Mouse (Mus musculus) layer of hippocampus, postnatal 25 days (tissue): ENCODE data around the gene Prpf38a. TPM values are rescaled to one million over a fixed set of nuclear protein-coding genes. Genes with fewer than 3 reads are reported as not detected.

ENCODE experiments used
- DNase-seq, 2 experiments: peaks; one replicate each; pipeline ENCODE4 v3.0.0; 2022; ENCODE audit warnings: mixed read lengths in 2 of 2, low spot score in 1 of 2; ENCODE audit errors: extremely low spot score in 1 of 2
- total RNA-seq, 2 experiments: library from RNA; stranded (reverse); gene quantifications; 2 replicates each; pipeline ENCODE4 v1.2.3; 2021

Gene Prpf38a
- total RNA-seq, result 10 to 100 TPM; 29.4 to 30.3 TPM

DNA sequence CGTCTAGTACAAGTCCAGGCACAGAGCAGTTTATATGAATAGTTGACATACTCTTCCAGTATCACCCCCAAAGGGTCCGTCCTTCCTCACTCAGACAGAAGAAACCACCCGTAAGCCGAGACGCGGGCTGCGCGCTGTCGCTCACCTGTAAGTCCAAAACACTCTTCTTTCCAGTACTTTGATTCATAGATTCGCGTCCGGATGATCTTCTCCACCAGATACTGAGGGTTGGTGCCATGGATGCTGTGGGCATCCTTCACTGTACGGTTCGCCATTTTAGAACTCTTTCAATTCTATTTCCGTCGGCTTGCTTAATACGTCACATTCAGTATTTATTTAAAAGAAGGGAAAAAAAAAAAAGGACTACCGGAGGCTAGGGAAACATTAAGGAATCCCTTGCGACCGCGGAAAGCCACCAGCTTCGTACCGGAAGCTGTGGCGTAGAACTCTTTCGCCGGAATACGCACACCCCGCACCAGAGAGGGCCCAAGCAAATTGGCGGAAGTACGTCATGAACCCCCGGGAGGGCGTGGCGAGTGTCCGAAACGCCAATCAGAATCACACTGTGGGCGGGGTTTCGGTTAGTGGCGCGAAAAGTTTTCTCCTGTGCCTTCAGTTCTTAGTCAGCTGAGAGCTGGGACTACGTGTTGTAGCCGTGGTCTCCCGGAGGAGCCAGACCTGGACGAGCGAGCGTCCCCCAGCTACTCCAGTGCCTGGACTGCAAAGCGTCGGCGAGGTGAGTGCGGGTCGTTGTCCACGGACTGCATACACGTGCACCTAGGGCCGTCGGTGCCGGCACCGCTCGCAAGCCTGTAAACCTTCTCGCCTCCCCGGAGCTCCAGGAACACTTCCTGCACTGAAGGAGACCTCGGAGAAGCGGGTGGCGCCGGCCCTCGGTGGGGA lies at the start of gene Prpf38a, which contains the start of gene Orc1:
TSS of gene Prpf38a (minus strand) at position 497 of the 903 bp plus-strand sequence.
TSS of gene Orc1 (plus strand) at position 584 of the 903 bp plus-strand sequence.
- peak; percentile 93 to 95 for DNase-seq

DNA sequence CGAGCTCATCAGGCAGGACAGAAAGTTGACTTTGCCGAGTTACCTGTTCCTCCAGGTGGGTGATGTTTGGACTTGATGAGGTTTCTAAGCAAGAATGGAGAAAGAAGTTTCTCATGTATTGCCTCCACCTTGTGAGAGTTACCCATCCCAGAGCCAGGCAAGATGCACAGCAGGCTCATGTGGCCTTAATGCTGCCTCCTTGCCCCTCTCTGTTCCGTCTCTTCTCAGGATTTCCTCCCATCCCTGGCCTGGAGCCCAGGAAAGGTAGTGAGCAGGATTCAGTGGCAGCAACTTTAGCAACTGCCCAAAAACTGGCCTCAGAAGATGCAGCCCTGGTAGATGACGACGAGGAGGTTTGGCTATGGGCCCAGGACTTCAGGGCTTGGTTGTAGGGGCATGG lies 47.9 kb upstream of the Prpf38a start:
- no peak for DNase-seq

DNA sequence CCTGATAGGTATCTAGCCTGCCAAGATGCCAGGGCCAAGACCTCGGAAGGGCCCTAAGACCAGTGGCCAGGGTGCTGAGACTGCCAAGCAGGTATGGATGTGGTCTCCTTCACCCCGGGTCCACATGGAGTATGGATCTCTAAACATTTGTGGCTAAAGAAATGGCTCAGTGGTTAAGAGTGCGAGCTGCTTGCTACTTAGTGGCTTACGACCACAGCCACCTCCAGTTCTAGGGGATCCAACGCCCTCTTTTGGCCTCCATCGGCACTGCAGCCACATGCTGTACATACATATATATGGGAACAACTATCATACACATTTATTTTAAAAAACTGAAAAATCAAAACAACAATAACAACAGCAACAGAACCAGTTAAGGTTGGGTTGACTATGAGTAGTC lies 42.4 kb upstream of the Prpf38a start:
- DNase-seq, result no peak

DNA sequence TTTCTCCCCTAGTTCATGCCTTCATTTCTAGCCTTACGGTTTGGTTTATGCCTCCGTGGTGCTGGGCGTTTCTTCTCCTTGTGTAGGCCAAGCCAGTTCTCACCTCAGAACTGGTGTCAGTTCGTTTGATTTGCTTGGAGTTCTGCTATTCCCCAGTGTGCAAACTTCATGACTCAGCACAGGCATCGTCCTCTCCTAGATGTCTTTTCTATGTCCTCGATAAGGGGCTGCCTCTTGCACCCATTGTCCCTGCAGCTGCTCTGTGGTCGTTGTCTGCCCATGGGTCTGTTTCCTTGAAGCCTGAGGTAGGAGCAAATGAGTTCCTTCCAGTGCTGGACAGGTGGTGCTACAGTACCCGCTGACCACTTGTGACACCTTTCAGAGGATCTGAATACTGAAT lies 41.4 kb upstream of the Prpf38a start:
- no peak for DNase-seq

DNA sequence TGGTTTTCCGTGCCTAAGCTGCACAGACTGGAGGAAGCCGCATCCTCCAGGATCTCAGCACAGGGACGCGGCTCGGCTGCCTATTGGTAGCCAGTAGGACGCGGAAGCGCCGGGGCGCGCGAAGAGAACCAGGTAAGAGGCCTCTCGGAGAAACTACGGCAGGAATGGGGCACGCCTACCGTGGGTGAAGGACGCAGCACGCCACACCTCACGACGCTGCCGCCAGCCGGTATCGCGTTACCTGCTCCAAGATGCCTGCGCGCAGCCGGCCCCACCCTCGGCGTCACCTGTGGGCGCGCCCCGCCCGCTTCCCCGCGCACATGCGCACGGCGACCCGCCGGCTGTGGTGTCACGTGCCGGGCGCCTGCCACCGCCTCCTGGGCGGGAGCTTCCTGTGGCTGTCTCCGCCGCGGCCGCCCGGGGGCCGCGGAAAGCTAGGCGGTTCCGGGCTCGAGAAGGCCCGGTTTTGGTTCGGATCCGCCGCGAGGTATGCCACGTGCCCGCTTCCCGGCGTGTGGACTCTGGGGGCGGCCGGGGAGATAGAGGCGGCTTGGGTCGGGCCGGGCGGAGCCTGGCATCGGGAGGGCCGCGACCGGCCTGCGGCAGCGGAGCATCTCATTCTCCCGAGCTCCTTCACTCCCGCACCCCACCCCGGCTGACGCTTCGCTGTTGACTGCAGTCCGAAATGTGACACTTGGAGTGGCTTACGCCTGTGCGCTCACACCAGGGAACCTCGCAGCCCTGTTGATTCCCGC lies 40.6 kb upstream of the Prpf38a start, which contains the start of gene Cc2d1b:
TSS of gene Cc2d1b (plus strand) at position 354 of the 755 bp plus-strand sequence.
- peak; percentile 76 to 88 for DNase-seq

DNA sequence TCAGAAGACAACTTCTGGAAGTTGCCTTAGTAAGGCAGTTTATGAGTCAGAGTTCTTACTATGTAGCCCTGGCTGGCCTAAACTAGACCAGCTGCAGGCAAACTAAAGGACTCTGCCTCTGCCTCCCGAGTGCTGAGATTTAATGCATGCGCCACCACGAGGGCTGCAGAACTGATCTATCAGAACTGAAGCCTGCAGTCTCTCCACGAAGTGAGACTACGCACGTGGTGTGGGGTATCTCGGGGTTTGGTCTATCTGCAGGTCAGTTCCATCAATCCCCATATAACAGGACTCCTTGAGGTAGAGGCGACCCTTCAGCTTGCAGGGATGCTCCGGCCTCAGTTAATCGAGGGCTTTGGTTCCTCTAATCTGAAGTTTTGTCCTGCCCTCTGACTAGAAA lies 40.0 kb upstream of the Prpf38a start:
- DNase-seq, result peak in 1 of 2 experiments; percentile 16

DNA sequence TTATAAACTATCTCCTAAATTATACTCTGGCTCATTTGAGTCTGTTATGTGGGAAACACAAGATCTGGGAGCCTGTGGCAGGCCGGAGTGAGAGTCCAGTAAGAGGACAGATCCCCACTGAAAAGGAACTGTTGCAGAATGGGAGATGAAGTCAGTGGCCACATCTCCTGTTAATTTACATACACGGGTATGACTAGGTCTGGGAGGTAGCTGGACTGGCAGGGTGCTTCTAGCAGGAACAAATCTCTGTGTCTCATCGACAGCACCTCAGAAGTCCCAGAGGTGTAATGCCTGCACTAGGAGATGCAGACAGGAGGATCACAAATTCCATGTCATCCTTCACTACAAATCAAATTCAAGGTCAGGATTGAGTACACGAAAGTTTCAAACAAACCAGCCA lies 39.5 kb upstream of the Prpf38a start:
- no peak for DNase-seq

DNA sequence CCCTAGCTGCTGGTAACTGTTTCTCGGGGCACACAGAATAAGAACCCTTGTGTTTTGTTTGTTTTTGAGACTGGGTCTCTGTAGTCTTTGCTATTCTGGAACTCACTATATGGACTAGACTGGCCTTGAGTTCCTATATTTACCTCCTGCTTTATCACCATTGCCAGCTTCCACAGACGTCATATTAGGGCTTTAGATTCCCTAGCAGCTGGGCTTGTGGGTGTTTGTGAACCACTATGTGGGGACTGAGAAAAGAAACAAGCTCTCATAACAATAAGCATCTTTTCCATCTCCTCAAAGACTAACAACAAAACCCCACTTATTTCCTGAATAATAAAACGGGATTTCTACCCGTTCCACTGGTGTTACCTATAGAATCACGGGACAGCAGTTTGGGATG lies 31.8 kb upstream of the Prpf38a start:
- no peak for DNase-seq

DNA sequence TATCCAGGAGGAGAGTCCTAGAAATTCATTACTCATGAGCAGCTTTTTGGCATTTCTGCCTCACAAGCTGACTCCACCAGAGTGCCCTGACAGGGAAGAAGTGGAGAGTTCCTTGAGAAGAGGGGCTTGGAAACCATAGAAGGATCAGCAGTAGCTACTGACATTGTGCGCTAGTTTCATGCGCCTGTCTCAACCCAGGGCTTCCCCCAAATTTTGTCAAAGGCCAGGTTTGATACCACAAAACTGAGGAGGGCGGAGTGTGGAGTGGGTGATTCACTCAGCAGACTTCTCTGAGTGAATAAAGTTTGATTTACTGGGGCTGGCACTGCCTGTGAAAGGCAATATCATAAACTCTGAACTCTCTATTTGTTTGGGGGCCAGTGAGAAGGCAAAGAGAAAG lies 29.5 kb upstream of the Prpf38a start:
- no peak for DNase-seq

DNA sequence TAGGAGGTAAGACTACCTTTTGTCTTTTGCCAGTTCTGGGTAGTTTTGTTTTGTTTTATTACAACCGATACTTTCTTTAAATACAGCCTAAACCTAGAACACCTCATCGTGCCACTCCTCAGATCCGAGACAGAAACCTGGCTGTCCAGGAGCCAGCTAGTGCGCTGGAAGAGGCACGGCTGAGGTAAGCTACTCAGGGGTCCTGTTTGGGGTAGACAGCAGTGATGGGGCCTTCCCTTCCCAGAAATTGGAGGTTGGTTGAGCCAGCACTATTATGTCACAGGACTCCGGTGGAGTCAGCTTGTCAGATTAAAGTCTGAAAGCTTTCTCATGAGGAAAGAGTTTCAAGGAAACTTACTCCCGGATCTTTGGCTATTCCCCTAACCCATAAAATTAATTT lies 22.7 kb upstream of the Prpf38a start:
- DNase-seq, result no peak

DNA sequence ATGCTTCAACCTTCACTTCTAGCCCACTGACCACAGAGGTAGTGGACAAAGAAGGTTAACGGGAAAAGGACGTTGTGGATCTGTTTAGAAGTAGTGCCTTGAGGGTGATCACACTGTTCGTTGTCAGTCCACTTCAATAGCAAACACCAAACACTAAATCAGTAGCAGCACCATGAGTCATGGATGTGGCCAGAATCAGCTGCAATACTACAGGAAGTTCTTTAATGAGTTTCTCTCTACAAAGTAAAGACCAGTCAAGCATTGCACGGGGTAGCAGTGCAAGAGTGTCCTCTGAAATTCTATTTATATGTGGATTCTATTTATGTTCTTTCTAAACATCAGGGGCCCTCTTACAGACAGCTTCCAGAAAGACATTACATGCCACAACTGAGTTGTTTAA lies 19.2 kb upstream of the Prpf38a start:
- DNase-seq, result no peak

DNA sequence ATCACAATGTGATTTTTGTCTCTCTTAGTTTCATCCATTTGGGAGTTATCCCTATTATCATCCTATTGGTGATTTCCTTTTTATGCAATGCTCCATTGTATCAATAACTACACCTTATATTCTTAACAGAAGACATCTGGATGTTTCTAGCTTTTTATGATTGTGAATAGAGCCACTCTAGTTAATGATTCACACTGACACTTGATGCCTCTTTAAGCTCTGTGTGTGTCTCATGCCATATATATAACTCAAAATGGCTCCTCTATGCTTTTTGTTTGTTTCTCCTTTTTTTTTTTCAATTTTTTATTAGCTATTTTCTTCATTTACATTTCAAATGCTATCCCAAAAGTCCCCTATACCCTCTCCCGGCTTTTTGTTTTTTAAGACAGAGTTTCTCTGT lies 16.6 kb upstream of the Prpf38a start:
- DNase-seq, result no peak

DNA sequence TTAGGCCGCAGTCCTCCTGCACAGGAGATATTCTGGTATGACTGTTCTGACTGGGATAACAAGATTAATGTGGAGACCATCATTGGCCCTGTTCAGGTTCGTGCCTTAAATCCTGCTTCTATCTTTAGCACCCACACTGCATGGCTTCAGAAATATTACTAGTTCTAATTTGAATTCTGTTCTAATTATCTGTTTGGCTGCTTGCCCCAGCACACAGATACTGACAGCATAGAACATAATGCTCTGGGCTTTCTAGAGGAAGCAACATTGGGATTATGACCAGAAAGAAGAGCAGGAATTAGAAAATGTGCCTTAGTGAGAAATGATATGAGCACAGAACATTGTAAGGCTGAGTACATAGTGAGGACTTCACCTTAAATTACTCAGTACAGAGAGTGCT lies 14.2 kb upstream of the Prpf38a start:
- DNase-seq, result no peak

DNA sequence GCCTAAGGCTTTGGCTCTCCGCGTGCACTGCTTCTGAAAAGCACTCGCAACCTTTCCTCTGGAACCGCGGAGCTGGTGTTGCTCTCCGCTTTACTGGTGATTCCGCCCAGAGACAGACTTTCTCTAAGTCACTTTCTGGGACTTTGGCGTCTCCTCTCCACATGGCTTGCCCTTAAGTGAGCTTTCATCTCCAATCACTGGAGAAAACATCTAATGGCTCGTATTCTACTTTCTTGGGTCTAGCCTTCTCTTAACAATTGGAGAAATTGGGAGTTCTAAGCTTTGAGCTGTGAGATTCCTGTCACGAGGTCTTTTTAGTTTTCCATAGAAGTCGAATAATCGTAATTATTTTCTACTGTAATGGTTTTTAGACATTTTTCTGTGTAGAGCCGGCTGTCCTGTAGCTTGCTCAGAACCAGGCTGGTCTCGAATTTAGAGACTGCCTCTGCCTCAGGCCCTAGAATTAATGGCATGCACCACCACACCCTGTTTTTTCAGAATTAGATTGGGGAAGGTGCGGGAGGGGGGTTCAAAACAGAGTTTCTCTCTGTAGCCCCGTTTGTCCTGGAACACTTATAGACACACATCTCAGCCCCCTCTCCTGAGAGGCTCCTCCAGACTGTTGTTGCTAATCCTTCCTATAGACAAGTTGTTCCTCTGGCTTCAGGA lies 741 bp upstream of the Prpf38a start:
- DNase-seq, result no peak

DNA sequence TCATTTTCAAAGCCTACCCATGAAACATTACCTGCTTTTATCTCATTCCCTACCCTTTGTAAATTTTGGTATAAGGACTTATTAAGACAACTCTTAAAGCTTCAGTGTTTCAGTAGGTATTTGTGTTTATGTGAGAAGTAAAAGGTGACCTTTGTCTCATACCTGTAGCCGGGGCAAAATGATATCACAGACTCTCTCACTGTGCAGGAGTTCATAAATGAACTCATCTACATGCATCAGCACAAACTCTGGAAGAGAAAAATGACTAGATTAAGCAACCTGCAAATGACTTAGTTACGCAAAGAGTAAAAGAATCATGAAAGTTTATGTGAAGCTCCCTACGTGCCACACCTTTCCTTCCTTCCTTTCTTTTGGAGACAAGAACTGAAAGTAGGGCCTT lies 6.5 kb downstream of the Prpf38a start:
- no peak for DNase-seq

DNA sequence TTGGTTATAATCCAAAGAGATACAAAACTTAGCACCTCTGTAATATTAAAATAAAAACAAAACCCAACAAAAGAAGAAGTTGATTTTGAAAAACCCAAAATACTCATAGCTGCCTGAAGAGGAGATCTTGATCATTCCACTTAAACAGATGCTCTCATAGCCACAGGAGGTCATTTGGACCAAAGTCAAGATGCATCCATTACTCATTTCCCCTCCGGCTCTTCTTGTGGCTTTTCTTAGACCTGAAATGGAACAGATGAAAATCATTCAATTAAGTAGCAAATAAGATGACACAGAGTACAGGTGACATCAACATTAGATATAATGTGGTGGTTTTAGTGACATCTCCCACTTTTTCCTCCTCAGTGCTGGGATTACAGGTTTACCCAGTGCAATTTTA lies 14.1 kb downstream of the Prpf38a start:
- no peak for DNase-seq

DNA sequence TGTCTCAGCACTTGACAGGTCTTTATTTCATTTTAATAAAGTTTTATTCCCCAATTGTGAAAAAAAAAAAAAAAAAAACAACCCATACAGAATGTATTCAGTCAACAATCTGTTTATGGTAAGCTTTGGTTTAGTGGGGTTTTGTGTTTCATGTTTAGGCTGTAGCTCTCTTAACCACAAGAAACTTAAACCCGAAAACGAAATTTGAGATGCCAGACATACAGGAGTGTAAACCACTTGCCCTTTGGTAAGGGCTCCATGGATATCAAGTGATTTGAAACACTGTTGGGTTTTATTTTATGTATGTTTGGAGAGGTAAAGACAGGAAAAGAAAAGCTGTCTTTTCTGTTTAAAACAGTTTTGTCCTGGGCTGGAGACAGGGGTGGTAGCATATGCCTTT lies 39.4 kb downstream of the Prpf38a start:
- no peak for DNase-seq
